Mouse (Mus musculus) duodenum, adult 2 months (tissue): ENCODE measurements around the gene Zfp541. TPM values are rescaled to one million over a fixed set of nuclear protein-coding genes. Genes with fewer than 3 reads are reported as not detected.

Experiments
- polyA plus RNA-seq: library from polyadenylated mRNA; depleted of rRNA; stranded (reverse); fragments of >200 nt; gene quantifications from 2 replicates; pipeline ENCODE4 v1.2.3, GENCODE M21; 2012; ENCODE audit warnings: low replicate concordance; rRNA removed

Zfp541 gene
- 0.04 TPM in 1 of 2 replicates, not detected in the other for polyA plus RNA-seq

GRCm38 (mm10) chr7:16061219-16062098 lies at the start of gene Zfp541:
Zfp541 (plus strand) TSS chr7:16061814.

GRCm38 (mm10) chr7:16047338-16048146 lies 14.1 kb upstream of the Zfp541 start, which contains the start of gene Bicra:
Bicra (minus strand) TSS chr7:16047921.

GRCm38 (mm10) chr7:16098021-16099017 lies 36.7 kb downstream of the Zfp541 start, which contains the start of gene Napa:
Napa (plus strand) TSS chr7:16098458.

GRCm38 (mm10) chr7:16119569-16120261 lies 58.1 kb downstream of the Zfp541 start, which contains the start of gene Kptn:
Kptn (plus strand) TSS chr7:16119895.

GRCm38 (mm10) chr7:16129421-16129845 lies 67.8 kb downstream of the Zfp541 start, which contains the start of gene Slc8a2:
Slc8a2 (plus strand) TSS chr7:16129826.

Other genes starting within 250 kb of the Zfp541 start
- not detected in 2 replicates for gene Obox6, start 222.1 kb upstream of the Zfp541 start, polyA plus RNA-seq
- gene Crx, start 181.8 kb upstream of the Zfp541 start, polyA plus RNA-seq, result not detected in 2 replicates
- gene Crxos, start 179.2 kb upstream of the Zfp541 start, polyA plus RNA-seq, result not detected in 2 replicates
- 232 and 417 TPM in 2 replicates for gene Selenow, start 139.4 kb upstream of the Zfp541 start, polyA plus RNA-seq
- gene Nop53, start 115.7 kb upstream of the Zfp541 start, polyA plus RNA-seq, result 49.3 and 70.6 TPM in 2 replicates
- 13.9 and 16.5 TPM in 2 replicates for gene Ehd2, start 94.2 kb upstream of the Zfp541 start, polyA plus RNA-seq
- gene Bicra, start 13.9 kb upstream of the Zfp541 start, polyA plus RNA-seq, result 21.7 and 24.8 TPM in 2 replicates
- gene Napa, start 36.6 kb downstream of the Zfp541 start, polyA plus RNA-seq, result 166 and 199 TPM in 2 replicates
- 13.4 and 26.8 TPM in 2 replicates for gene Kptn, start 58.1 kb downstream of the Zfp541 start, polyA plus RNA-seq
- 1.4 and 1.8 TPM in 2 replicates for gene Slc8a2, start 68.0 kb downstream of the Zfp541 start, polyA plus RNA-seq
- 17.4 and 19.3 TPM in 2 replicates for gene Meis3, start 113.3 kb downstream of the Zfp541 start, polyA plus RNA-seq
- 29.2 and 30.2 TPM in 2 replicates for gene Dhx34, start 160.2 kb downstream of the Zfp541 start, polyA plus RNA-seq
- gene C5ar2, start 182.3 kb downstream of the Zfp541 start, polyA plus RNA-seq, result 0.22 and 0.33 TPM in 2 replicates
- 3.1 and 3.9 TPM in 2 replicates for gene C5ar1, start 197.7 kb downstream of the Zfp541 start, polyA plus RNA-seq
- gene Inafm1, start 211.8 kb downstream of the Zfp541 start, polyA plus RNA-seq, result 123 and 203 TPM in 2 replicates
- 17.7 and 25.4 TPM in 2 replicates for gene Ccdc9, start 225.0 kb downstream of the Zfp541 start, polyA plus RNA-seq
- 26.1 and 54.3 TPM in 2 replicates for gene Bbc3, start 246.6 kb downstream of the Zfp541 start, polyA plus RNA-seq